Mouse (Mus musculus) CH12.LX (cell line): ENCODE results near the gene Zranb3. TPM values are rescaled to one million over a fixed set of nuclear protein-coding genes. Genes with fewer than 3 reads are reported as not detected.

Source experiments
- DNase-seq: peaks from one replicate; pipeline ENCODE4 v3.0.0-alpha.2; 2013; ENCODE audit errors: extremely low read depth
- H3K27ac ChIP-seq: 2 replicates; pipeline ENCODE4 v1.5.1; 2012; ENCODE audit warnings: low read depth, mild to moderate bottlenecking, control low read depth, moderate library complexity; ENCODE audit not compliant: insufficient read depth
- H3K27me3 ChIP-seq: replicated peaks from 2 replicates; pipeline ENCODE3; 2012; ENCODE audit warnings: inconsistent platforms
- H3K36me3 ChIP-seq, 2 experiments: replicated peaks in 1 of 2; 2 replicates each; pipeline versions ENCODE3 to v1.6.1; 2012; ENCODE audit warnings: inconsistent platforms in 1 of 2, low read length in 1 of 2, mild to moderate bottlenecking in 1 of 2, mixed read lengths in 1 of 2, moderate library complexity in 1 of 2; ENCODE audit not compliant: control insufficient read depth in 1 of 2, insufficient read depth in 1 of 2
- H3K4me1 ChIP-seq, 2 experiments: 2 replicates each; pipeline ENCODE4 v1.6.1; 2012; ENCODE audit warnings: inconsistent platforms in 1 of 2, moderate library complexity in 1 of 2; ENCODE audit not compliant: insufficient read depth in 2 of 2, control insufficient read depth in 1 of 2
- H3K4me2 ChIP-seq: 2 replicates; pipeline ENCODE4 v1.6.1; 2012; ENCODE audit warnings: low read depth, mild to moderate bottlenecking, control low read depth; ENCODE audit not compliant: poor library complexity, insufficient read depth, severe bottlenecking
- H3K4me3 ChIP-seq, 3 experiments: fragments of 150-350 bp in 1 of 3; sonication (generic) in 1 of 3; replicated peaks in 1 of 3; 2 replicates each; pipeline versions ENCODE3 to v1.5.1; 2011 to 2012; ENCODE audit warnings: low read depth in 2 of 3, low read length in 2 of 3, mild to moderate bottlenecking in 2 of 3, moderate library complexity in 2 of 3, control low read depth in 1 of 3, improper control_type of control experiment in 1 of 3, inconsistent platforms in 1 of 3, mixed read lengths in 1 of 3; ENCODE audit not compliant: poor library complexity in 1 of 3
- H3K79me2 ChIP-seq: replicated peaks from 2 replicates; pipeline ENCODE4 v1.6.1; 2012; ENCODE audit warnings: mild to moderate bottlenecking, moderate library complexity; ENCODE audit not compliant: control insufficient read depth, poor library complexity, insufficient read depth, severe bottlenecking; ENCODE audit errors: extremely low read depth
- H3K9ac ChIP-seq: 2 replicates; pipeline ENCODE4 v1.6.1; 2012; ENCODE audit warnings: low read depth, mild to moderate bottlenecking, control low read depth, moderate library complexity; ENCODE audit not compliant: insufficient read depth
- H3K9me3 ChIP-seq: replicated peaks from 2 replicates; pipeline ENCODE3; 2012; ENCODE audit warnings: low read length, inconsistent platforms, mixed read lengths
- CHD1 ChIP-seq: IDR thresholded peaks from 2 replicates; pipeline ENCODE4 v1.6.1; 2012; ENCODE audit warnings: low read depth, low read length, improper control_type of control experiment, inconsistent platforms
- CHD2 ChIP-seq: IDR thresholded peaks from 2 replicates; pipeline ENCODE4 v1.6.1; 2011; ENCODE audit warnings: low read length, improper control_type of control experiment
- CTCF ChIP-seq, 2 experiments: IDR thresholded peaks in 1 of 2; conservative IDR thresholded peaks in 1 of 2; 2 replicates each; pipeline ENCODE4 v1.5.1; 2011 to 2012; ENCODE audit warnings: low read depth in 2 of 2, low read length in 2 of 2, improper control_type of control experiment in 1 of 2, inconsistent platforms in 1 of 2, mild to moderate bottlenecking in 1 of 2, moderate library complexity in 1 of 2
- E2F4 ChIP-seq: IDR thresholded peaks from 2 replicates; pipeline ENCODE4 v1.6.1; 2011; ENCODE audit warnings: low read depth, low read length, improper control_type of control experiment; ENCODE audit not compliant: insufficient replicate concordance
- ELF1 ChIP-seq: IDR thresholded peaks from 2 replicates; pipeline ENCODE4 v1.6.1; 2014; ENCODE audit warnings: low read depth, mild to moderate bottlenecking, inconsistent platforms, low read length, improper control_type of control experiment
- EP300 ChIP-seq: IDR thresholded peaks from 2 replicates; pipeline ENCODE4 v1.6.1; 2011; ENCODE audit warnings: low read length, improper control_type of control experiment
- GABPA ChIP-seq: IDR thresholded peaks from 2 replicates; pipeline ENCODE4 v1.6.1; 2012; ENCODE audit warnings: low read depth, low read length, improper control_type of control experiment, inconsistent platforms; ENCODE audit not compliant: insufficient replicate concordance
- HCFC1 ChIP-seq: IDR thresholded peaks from 2 replicates; pipeline ENCODE4 v1.6.1; 2012; ENCODE audit warnings: low read depth, mild to moderate bottlenecking, inconsistent platforms, low read length, improper control_type of control experiment
- JUN ChIP-seq: IDR thresholded peaks from 2 replicates; pipeline ENCODE4 v1.6.1; 2011; ENCODE audit warnings: low read depth, mild to moderate bottlenecking, low read length, improper control_type of control experiment, moderate library complexity; ENCODE audit not compliant: insufficient read depth
- JUND ChIP-seq: conservative IDR thresholded peaks from 2 replicates; pipeline ENCODE4 v1.6.1; 2011; ENCODE audit warnings: low read depth, low read length, improper control_type of control experiment
- MEF2A ChIP-seq: IDR thresholded peaks from 2 replicates; pipeline ENCODE4 v1.6.1; 2014; ENCODE audit warnings: low read depth, mild to moderate bottlenecking, inconsistent platforms, low read length, improper control_type of control experiment, borderline replicate concordance
- MXI1 ChIP-seq: IDR thresholded peaks from 2 replicates; pipeline ENCODE4 v1.6.1; 2011; ENCODE audit warnings: mild to moderate bottlenecking, low read depth, low read length, improper control_type of control experiment
- MYC ChIP-seq: IDR thresholded peaks from 2 replicates; pipeline ENCODE4 v1.6.1; 2011; ENCODE audit warnings: low read depth, mild to moderate bottlenecking, improper control_type of control experiment, low read length
- NELFE ChIP-seq: IDR thresholded peaks from 2 replicates; pipeline ENCODE4 v1.6.1; 2011; ENCODE audit warnings: low read depth, low read length, improper control_type of control experiment
- NRF1 ChIP-seq: IDR thresholded peaks from 2 replicates; pipeline ENCODE4 v1.6.1; 2014; ENCODE audit warnings: low read depth, mild to moderate bottlenecking, inconsistent platforms, low read length, improper control_type of control experiment, moderate library complexity
- PAX5 ChIP-seq: IDR thresholded peaks from 2 replicates; pipeline ENCODE4 v1.6.1; 2012; ENCODE audit warnings: low read length, inconsistent platforms, mixed read lengths
- POLR2AphosphoS2 ChIP-seq: IDR thresholded peaks from 2 replicates; pipeline ENCODE4 v1.6.1; 2011; ENCODE audit warnings: low read depth, low read length, improper control_type of control experiment
- RCOR1 ChIP-seq: conservative IDR thresholded peaks from 2 replicates; pipeline ENCODE4 v1.6.1; 2012; ENCODE audit warnings: low read depth, mild to moderate bottlenecking, inconsistent platforms, low read length, improper control_type of control experiment
- SMC3 ChIP-seq: IDR thresholded peaks from 2 replicates; pipeline ENCODE4 v1.6.1; 2011; ENCODE audit warnings: low read depth, low read length, improper control_type of control experiment
- TBP ChIP-seq: conservative IDR thresholded peaks from 2 replicates; pipeline ENCODE4 v1.6.1; 2011; ENCODE audit warnings: low read depth, low read length, improper control_type of control experiment
- TCF12 ChIP-seq: IDR thresholded peaks from 2 replicates; pipeline ENCODE4 v1.6.1; 2014; ENCODE audit warnings: low read depth, mild to moderate bottlenecking, inconsistent platforms, low read length, improper control_type of control experiment
- USF1 ChIP-seq: IDR thresholded peaks from 2 replicates; pipeline ENCODE4 v1.6.1; 2014; ENCODE audit warnings: low read depth, mild to moderate bottlenecking, inconsistent platforms, low read length, improper control_type of control experiment
- ZKSCAN1 ChIP-seq: IDR thresholded peaks from 2 replicates; pipeline ENCODE4 v1.6.1; 2012; ENCODE audit warnings: low read depth, inconsistent platforms, low read length, improper control_type of control experiment, borderline replicate concordance
- ZMIZ1 ChIP-seq: IDR thresholded peaks from 2 replicates; pipeline ENCODE4 v1.6.1; 2012; ENCODE audit warnings: low read depth, mild to moderate bottlenecking, inconsistent platforms, low read length, improper control_type of control experiment
- dilution Hi-C: fragments of 300-500 bp; cut with MboI; formaldehyde crosslinking; loops from 2 replicates; pipeline ENCODE4 v1.14.3; 2020; ENCODE audit warnings: low sequenced_read_pairs; ENCODE audit not compliant: extremely low pct_unique_long_range_greater_than_20kb, extremely low pct_ligation_motif_present
- in situ Hi-C: fragments of 300-500 bp; cut with MboI; formaldehyde crosslinking; loops from 3 replicates; pipeline ENCODE4 v1.14.3; 2019; ENCODE audit warnings: low sequenced_read_pairs, low pct_ligation_motif_present, low pct_unique_long_range_greater_than_20kb, mixed read lengths
- polyA plus RNA-seq: library from polyadenylated mRNA; unstranded; fragments of >175 nt; gene quantifications from 2 replicates; pipeline ENCODE4 v1.2.1, GENCODE M21; 2012; ENCODE audit warnings: low read depth; ENCODE audit not compliant: insufficient read length
- total RNA-seq, 2 experiments: library from RNA; depleted of rRNA; stranded (reverse); fragments of 300-350 nt in 1 of 2; fragments of >200 nt in 1 of 2; gene quantifications; 2 replicates each; pipeline ENCODE4 v1.2.3; 2012 to 2014

The Zranb3 gene
- total and polyA plus RNA-seq, 3 experiments = 9.9 to 13.6 (median 12.4) TPM

GRCm38 (mm10) chr1:127963326-127963725, 139.5 kb downstream of the Zranb3 start:
- no peak for DNase-seq
- dilution Hi-C loops = no loop called here
- H3K9ac ChIP-seq = no peak overlapping the region
- H3K9me3 ChIP-seq = no peaks in the 10 kb centered on the region
- no peak overlapping the region for H3K4me3 ChIP-seq
- H3K27ac ChIP-seq = no peak overlapping the region
- H3K4me1 ChIP-seq = no peaks in the 10 kb centered on the region
- in situ Hi-C loops = no loop called here
- no peak overlapping the region for H3K4me2 ChIP-seq
- TF ChIP-seq SMC3 (no peak), MXI1 (no peak), NRF1 (no peak), EP300 (no peak), TBP (no peak), ZKSCAN1 (no peak), JUN (no peak), POLR2AphosphoS2 (no peak), CHD2 (no peak)
- H3K79me2 ChIP-seq = no peaks in the 10 kb centered on the region
- peaks cover 10 to 61% of the 10 kb centered on the region in 2 experiments for H3K36me3 ChIP-seq
- no peaks in the 10 kb centered on the region for H3K27me3 ChIP-seq

- no peak overlapping the region for H3K27ac ChIP-seq
- no peaks in the 10 kb centered on the region for H3K27me3 ChIP-seq
- H3K4me3 ChIP-seq = no peak overlapping the region
- peaks cover 12 to 69% of the 10 kb centered on the region in 2 experiments for H3K36me3 ChIP-seq
- in situ Hi-C loops (no loop called here), dilution Hi-C loops (no loop called here)
- no peaks in the 10 kb centered on the region for H3K79me2 ChIP-seq
- no peak for DNase-seq
- TF ChIP-seq NELFE = no peak
- TF ChIP-seq MEF2A = no peak
- no peak for TF ChIP-seq POLR2AphosphoS2
- TF ChIP-seq MXI1 = no peak
- no peak for TF ChIP-seq RCOR1
- no peak for TF ChIP-seq GABPA
- no peak for TF ChIP-seq PAX5
- no peak for TF ChIP-seq JUND
- no peak for TF ChIP-seq ZMIZ1
- TF ChIP-seq CTCF (conservative IDR thresholded peaks at IDR 0.05 in 1 of 2, IDR thresholded peaks at IDR 0.05 in 1 of 2; ENCODE audit: low read depth in 2 of 2, low read length in 2 of 2) = no peak
- TF ChIP-seq TCF12 = no peak
- TF ChIP-seq CHD1 = no peak
- TF ChIP-seq USF1 = no peak
- TF ChIP-seq CHD2 = no peak
- TF ChIP-seq MYC = no peak
- no peak for TF ChIP-seq ELF1
- TF ChIP-seq E2F4 = no peak
- no peak for TF ChIP-seq TBP
- no peak for TF ChIP-seq HCFC1
- H3K9me3 ChIP-seq = no peaks in the 10 kb centered on the region
- no peak overlapping the region for H3K4me2 ChIP-seq
- no peak overlapping the region for H3K9ac ChIP-seq
- no peaks in the 10 kb centered on the region for H3K4me1 ChIP-seq
Measured at GRCm38 (mm10) chr1:127961140-127961539, 141.7 kb downstream of the Zranb3 start.
